In genomic region chr2:31844729-31845136, GRCm38 (mm10) we compare ENCODE assay signal across 13 mouse cellular contexts. TPM values are rescaled to one million over a fixed set of nuclear protein-coding genes. Genes with fewer than 3 reads are reported as not detected.
DNase-seq lines count a peak whose midpoint lies in the region; ATAC-seq and TF ChIP-seq lines count a peak whose summit lies in the region.
"Had no signal": no experiment of that assay in that cellular context is flagged by ENCODE, and none has a peak within 500 bp of the region (broad histone marks: within the 10 kb centered on the region; RNA-seq: fewer than 3 reads in every experiment).

No protein-coding gene starts in this region.

- no peaks in the 10 kb centered on the region for H3K9me3 ChIP-seq in heart, embryonic 15.5 days (replicated peaks)
- H3K9me3 ChIP-seq in hindbrain, embryonic 10.5 days = no peaks in the 10 kb centered on the region
- H3K9me3 ChIP-seq in midbrain, embryonic 15.5 days = no peaks in the 10 kb centered on the region
- H3K9me3 ChIP-seq: megakaryocyte, embryonic 14.5 days had no signal

- no peak overlapping the region for H3K9ac ChIP-seq in heart, embryonic 15.5 days
- H3K9ac ChIP-seq in heart, adult 2 months (ENCODE audit: low read depth, low read length) = no peak overlapping the region
- H3K9ac ChIP-seq in midbrain, embryonic 15.5 days = no peak overlapping the region

- TF ChIP-seq CTCF in heart, adult 2 months (IDR thresholded peaks at IDR 0.05) = no peak

- H3K4me2 ChIP-seq in heart, embryonic 15.5 days = no peak overlapping the region
- H3K4me2 ChIP-seq in midbrain, embryonic 15.5 days = peak overlapping the region; percentile 96

- no peak for DNase-seq in heart, adult 2 months
- peak; percentile 29 for DNase-seq in hindbrain, embryonic 10.5 days (ENCODE audit: low spot score)
- no peak for DNase-seq in ovary, postnatal 14 days (ENCODE audit: low spot score)
- no peak for DNase-seq in right cerebral cortex, postnatal 25 days
- no peak for DNase-seq in c-Kit-positive CD71-positive TER-119-positive erythroid progenitor cells, embryonic 14.5 days (ENCODE audit: low spot score)
- DNase-seq: gastrocnemius, adult 2 months had no signal

- no peak for TF ChIP-seq POLR2A in heart, adult 2 months (IDR thresholded peaks at IDR 0.05; ENCODE audit: insufficient read depth, low read depth, low read length)

- no peaks in the 10 kb centered on the region for H3K79me2 ChIP-seq in heart, adult 2 months (replicated peaks; ENCODE audit: control insufficient read depth, insufficient read depth, low read length)

- H3K27me3 ChIP-seq in heart, embryonic 15.5 days = peaks cover 83% of the 10 kb centered on the region
- peaks cover 25% of the 10 kb centered on the region for H3K27me3 ChIP-seq in heart, adult 2 months (ENCODE audit: control insufficient read depth, insufficient read depth, low read length)
- H3K27me3 ChIP-seq in hindbrain, embryonic 10.5 days (ENCODE audit: insufficient read depth, poor library complexity, severe bottlenecking) = peaks cover 84% of the 10 kb centered on the region
- peaks cover 45% of the 10 kb centered on the region for H3K27me3 ChIP-seq in midbrain, embryonic 15.5 days (replicated peaks)

- 0 out of 2 replicates have a peak overlapping the region, but pooled peaks have one; percentile 62 for H3K4me3 ChIP-seq in heart, embryonic 15.5 days
- no peak overlapping the region for H3K4me3 ChIP-seq in heart, adult 2 months
- peak overlapping the region; percentile 67 for H3K4me3 ChIP-seq in hindbrain, embryonic 10.5 days
- peak overlapping the region; percentile 61 for H3K4me3 ChIP-seq in midbrain, embryonic 15.5 days

- H3K27ac ChIP-seq in heart, embryonic 15.5 days = no peak overlapping the region
- no peak overlapping the region for H3K27ac ChIP-seq in heart, adult 2 months
- no peak overlapping the region for H3K27ac ChIP-seq in hindbrain, embryonic 10.5 days
- H3K27ac ChIP-seq in midbrain, embryonic 15.5 days = peak overlapping the region; percentile 26; the same call in 1 of the 2 replicates
- H3K27ac ChIP-seq: gastrocnemius, adult 2 months had no signal

- peaks cover 22% of the 10 kb centered on the region for H3K4me1 ChIP-seq in heart, embryonic 15.5 days (replicated peaks)
- no peaks in the 10 kb centered on the region for H3K4me1 ChIP-seq in heart, adult 2 months (ENCODE audit: control insufficient read depth, insufficient read depth, low read length)
- H3K4me1 ChIP-seq in hindbrain, embryonic 10.5 days (replicated peaks) = peaks cover 50% of the 10 kb centered on the region
- peaks cover 28% of the 10 kb centered on the region for H3K4me1 ChIP-seq in midbrain, embryonic 15.5 days

- 4% methylated on average over 10 of the region's 10 CpGs for WGBS in heart, embryonic 15.5 days
- 13% methylated on average over 10 of the region's 10 CpGs for WGBS in heart, adult 2 months
- WGBS in hindbrain, embryonic 10.5 days = 6% methylated on average over 10 of the region's 10 CpGs
- 3% methylated on average over 10 of the region's 10 CpGs for WGBS in midbrain, embryonic 15.5 days

- TF ChIP-seq EP300 in heart, adult 2 months (IDR thresholded peaks at IDR 0.05; ENCODE audit: insufficient read depth, low read depth, low read length) = no peak

- intact Hi-C loops in heart, adult 2 months (cut with DNase I) = no loop called here

- ATAC-seq in heart, embryonic 15.5 days (replicated peaks; ENCODE audit: insufficient number of reproducible peaks, insufficient read depth, low FRiP score, low read depth) = no peak
- 0 out of 2 replicates have a peak, but pooled peaks have one; percentile 7 for ATAC-seq in common myeloid progenitor, adult 5-6 weeks (replicated peaks; ENCODE audit: low read depth, poor library complexity, severe bottlenecking)
- peak; percentile 53; the same call in 1 of the 2 replicates for ATAC-seq in midbrain, embryonic 15.5 days (replicated peaks)

- H3K36me3 ChIP-seq in heart, embryonic 15.5 days = no peaks in the 10 kb centered on the region
- no peaks in the 10 kb centered on the region for H3K36me3 ChIP-seq in heart, adult 2 months (ENCODE audit: control insufficient read depth, insufficient read depth, low read length)
- H3K36me3 ChIP-seq in hindbrain, embryonic 10.5 days = no peaks in the 10 kb centered on the region
- no peaks in the 10 kb centered on the region for H3K36me3 ChIP-seq in midbrain, embryonic 15.5 days (replicated peaks)

RNA-seq across cellular contexts. Expression of gene Fibcd1, which starts 1.1 kb away (rescaled TPM):
- not detected in 2 replicates for polyA plus RNA-seq in heart, embryonic 15.5 days (2015; fragmentation: Nextera tagmentation; extraction: Ambion mirVana)
- not detected for total RNA-seq in heart, adult 2 months (2021)
- polyA plus RNA-seq in heart, adult 2 months (2012; rRNA removed) = not detected in 2 replicates
- total RNA-seq in common myeloid progenitor, adult 5-6 weeks (2017) = not detected in 2 replicates
- polyA plus RNA-seq in hindbrain, embryonic 10.5 days (2016; fragmentation: Nextera tagmentation; extraction: Ambion mirVana) = 0.60 and 2.0 TPM in 2 replicates
- 19.6 and 20.2 TPM in 2 replicates for polyA plus RNA-seq in midbrain, embryonic 15.5 days (2015; fragmentation: Nextera tagmentation; extraction: Ambion mirVana)
- total RNA-seq: gastrocnemius, adult 2 months; heart, postnatal 25 days had no signal

RNA-seq across cellular contexts. Expression of gene Qrfp, which starts 34.4 kb away (rescaled TPM):
- polyA plus RNA-seq in heart, embryonic 15.5 days (2015; fragmentation: Nextera tagmentation; extraction: Ambion mirVana) = 0.04 and 0.18 TPM in 2 replicates
- total RNA-seq in heart, adult 2 months (2021) = not detected
- polyA plus RNA-seq in heart, adult 2 months (2012; rRNA removed) = 0.04 TPM in 1 of 2 replicates, not detected in the other
- 0.19 and 0.27 TPM in 2 replicates for total RNA-seq in common myeloid progenitor, adult 5-6 weeks (2017)
- polyA plus RNA-seq in hindbrain, embryonic 10.5 days (2016; fragmentation: Nextera tagmentation; extraction: Ambion mirVana) = 0.12 and 0.20 TPM in 2 replicates
- polyA plus RNA-seq in midbrain, embryonic 15.5 days (2015; fragmentation: Nextera tagmentation; extraction: Ambion mirVana) = 0.05 and 0.09 TPM in 2 replicates
- total RNA-seq: CH12.LX; gastrocnemius, adult 2 months; heart, postnatal 25 days had no signal
- polyA plus RNA-seq: liver, embryonic 11.5 days had no signal

RNA-seq across cellular contexts. Expression of gene Lamc3, which starts 42.4 kb away (rescaled TPM):
- polyA plus RNA-seq in heart, embryonic 15.5 days (2015; fragmentation: Nextera tagmentation; extraction: Ambion mirVana) = 0.43 and 0.68 TPM in 2 replicates
- under 1 TPM; 0.36 to 0.57 TPM for total RNA-seq in heart, adult 2 months (2021)
- 1.2 and 2.3 TPM in 2 replicates for polyA plus RNA-seq in heart, adult 2 months (2012; rRNA removed)
- total RNA-seq in common myeloid progenitor, adult 5-6 weeks (2017) = 0.14 TPM in 1 of 2 replicates, not detected in the other
- polyA plus RNA-seq in hindbrain, embryonic 10.5 days (2016; fragmentation: Nextera tagmentation; extraction: Ambion mirVana) = 8.4 and 8.6 TPM in 2 replicates
- 6.2 and 6.8 TPM in 2 replicates for polyA plus RNA-seq in midbrain, embryonic 15.5 days (2015; fragmentation: Nextera tagmentation; extraction: Ambion mirVana)
- total RNA-seq: CH12.LX had no signal
